Mouse (Mus musculus) heart, postnatal 0 days (tissue): ENCODE results near the gene Cib4.

Source experiments
- CTCF ChIP-seq: IDR thresholded peaks from 2 replicates; pipeline ENCODE4 v1.5.1; 2016; ENCODE audit warnings: antibody characterized with exemption, control low read depth, low read depth
- EP300 ChIP-seq: IDR thresholded peaks from 2 replicates; pipeline ENCODE4 v1.6.1; 2016; ENCODE audit warnings: antibody characterized with exemption, low read depth

GRCm38 (mm10) chr5:30520214-30520732 lies 25.4 kb downstream of the Cib4 start:
- no peak for TF ChIP-seq CTCF
- no peak for TF ChIP-seq EP300
